Mouse (Mus musculus): ENCODE measurements at regions not wholly inside any gene's neighbourhood (a gene's known extent, or its start where the extent isn't known, plus 50 kb on each side); places are given as distances from the start of the nearest gene placed in this dataset.

GRCm38 (mm10) chr6:49606028-49606427, 210.6 kb downstream of the Stk31 start:
- TF ChIP-seq POLR2A (IDR thresholded peaks at IDR 0.05; ENCODE audit: low read depth, low read length) (no peak), CTCF (IDR thresholded peaks at IDR 0.05; ENCODE audit: borderline replicate concordance, insufficient read depth, low read length) (no peak)
